Mouse (Mus musculus) liver, postnatal 0 days (tissue): ENCODE measurements around the gene Zswim1. TPM values are rescaled to one million over a fixed set of nuclear protein-coding genes. Genes with fewer than 3 reads are reported as not detected.
A peak's percentile ranks its signal among the peaks of the same experiment; 100 is the strongest.

Source experiments
- ATAC-seq: fragments of 200-750 bp; cut with Nextera tagmentation; 2 replicates; pipeline ENCODE4 v1.8.0; 2017; ENCODE audit warnings: mild to moderate bottlenecking, moderate library complexity
- DNase-seq: peaks from one replicate; pipeline ENCODE4 v3.0.0-alpha.2; 2016
- H3K27ac ChIP-seq: fragments of 300-500 bp; sonication (generic); 2 replicates; pipeline ENCODE4 v1.5.1; 2014; ENCODE audit warnings: antibody characterized with exemption, moderate library complexity, mild to moderate bottlenecking, low read depth
- H3K27me3 ChIP-seq: fragments of 300-500 bp; sonication (generic); 2 replicates; pipeline ENCODE4 v1.6.1; 2014; ENCODE audit warnings: low read length, control low read depth, mixed read lengths; ENCODE audit not compliant: insufficient read depth
- H3K36me3 ChIP-seq: fragments of 300-500 bp; sonication (generic); replicated peaks from 2 replicates; pipeline ENCODE4 v1.6.1; 2014; ENCODE audit warnings: mild to moderate bottlenecking, control low read depth, low read length, moderate library complexity, mixed read lengths; ENCODE audit not compliant: insufficient read depth
- H3K4me1 ChIP-seq: fragments of 300-500 bp; sonication (generic); 2 replicates; pipeline ENCODE4 v1.6.1; 2014; ENCODE audit warnings: antibody characterized with exemption, mild to moderate bottlenecking, control low read depth; ENCODE audit not compliant: insufficient read depth
- H3K4me2 ChIP-seq: fragments of 300-500 bp; sonication (generic); 2 replicates; pipeline ENCODE4 v1.6.1; 2014; ENCODE audit warnings: low read depth, mild to moderate bottlenecking, low read length, moderate library complexity, mixed read lengths
- H3K4me3 ChIP-seq: fragments of 300-500 bp; sonication (generic); 2 replicates; pipeline ENCODE4 v1.5.1; 2014; ENCODE audit warnings: low read depth, low read length
- H3K9ac ChIP-seq: fragments of 300-500 bp; sonication (generic); replicated peaks from 2 replicates; pipeline ENCODE4 v1.6.1; 2014; ENCODE audit warnings: mild to moderate bottlenecking, moderate library complexity
- H3K9me3 ChIP-seq: fragments of 300-500 bp; sonication (generic); 2 replicates; pipeline ENCODE4 v1.6.1; 2016; ENCODE audit warnings: mild to moderate bottlenecking, control low read depth, low read length, mixed read lengths
- CTCF ChIP-seq: sonication (generic); IDR thresholded peaks from 2 replicates; pipeline ENCODE4 v1.5.1; 2016; ENCODE audit warnings: antibody characterized with exemption, low read depth
- EP300 ChIP-seq: IDR thresholded peaks from 2 replicates; pipeline ENCODE4 v1.6.1; 2016; ENCODE audit warnings: antibody characterized with exemption, low read depth, mild to moderate bottlenecking
- WGBS: fragments of 180-500 bp; shearing (Covaris S2); extraction: QIAGEN DNeasy Blood & Tissue Kit; methylation state at CpG from one replicate; pipeline ENCODE4 v1.1.7; 2014; ENCODE audit not compliant: insufficient replicate concordance; 5-methylcytosine and 5-hydroxymethylcytosine counted together
- polyA plus RNA-seq: library from polyadenylated mRNA; unstranded; fragments of >200 nt; fragmentation: Nextera tagmentation; extraction: Ambion mirVana; gene quantifications from 2 replicates; pipeline ENCODE4 v1.2.1, GENCODE M21; 2015

Zswim1 gene
- polyA plus RNA-seq, 1 experiment from 2014 or later: 3.1 TPM

- Histone ChIP-seq H3K27ac (no peak overlapping the region), H3K4me3 (no peak overlapping the region), H3K9me3 (no peaks in the 10 kb centered on the region), H3K4me1 (peaks cover 8% of the 10 kb centered on the region), H3K36me3 (peaks cover 7% of the 10 kb centered on the region; the same call in 1 of the 2 replicates), H3K27me3 (peaks cover 6% of the 10 kb centered on the region; the same call in 1 of the 2 replicates), H3K4me2 (no peak overlapping the region), H3K9ac (no peak overlapping the region)
- DNase-seq (no peak), ATAC-seq (no peak)
- no peak for TF ChIP-seq CTCF
- no peak for TF ChIP-seq EP300
- 88% methylated on average over 11 of the region's 11 CpGs for WGBS
These were observed 44.5 kb upstream of the Zswim1 start for GRCm38 (mm10) chr2:164778015-164778287.

GRCm38 (mm10) chr2:164778809-164779208 lies 43.7 kb upstream of the Zswim1 start:
- Histone ChIP-seq H3K4me3 (no peak overlapping the region), H3K36me3 (no peaks in the 10 kb centered on the region), H3K9me3 (no peaks in the 10 kb centered on the region), H3K4me2 (no peak overlapping the region), H3K27me3 (peaks cover 6% of the 10 kb centered on the region; the same call in 1 of the 2 replicates), H3K27ac (no peak overlapping the region), H3K4me1 (peaks cover 3% of the 10 kb centered on the region), H3K9ac (no peak overlapping the region)
- no peak for DNase-seq
- 79% methylated on average over 7 of the region's 7 CpGs for WGBS
- TF ChIP-seq CTCF: no peak
- TF ChIP-seq EP300: no peak
- no peak for ATAC-seq

- Histone ChIP-seq H3K27ac (no peak within 1 kb of the TSS), H3K4me1 (peaks cover 4% of the 10 kb centered on the region), H3K4me2 (no peak within 1 kb of the TSS), H3K4me3 (no peak within 1 kb of the TSS), H3K27me3 (peaks cover 6% of the 10 kb centered on the region; the same call in 1 of the 2 replicates), H3K9me3 (no peaks in the 10 kb centered on the region), H3K9ac (no peak within 1 kb of the TSS), H3K36me3 (no peaks in the 10 kb centered on the region)
- TF ChIP-seq CTCF: no peak
- no peak for TF ChIP-seq EP300
- 65% methylated on average over 8 of the region's 8 CpGs for WGBS
- no peak for DNase-seq
- ATAC-seq: no peak
These were observed 42.9 kb upstream of the Zswim1 start, which contains the start of gene Tnnc2 for GRCm38 (mm10) chr2:164779481-164780086. Tnnc2 (minus strand) TSS chr2:164779967.

GRCm38 (mm10) chr2:164781876-164782275 lies 40.6 kb upstream of the Zswim1 start:
- Histone ChIP-seq H3K4me1 (peaks cover 19% of the 10 kb centered on the region), H3K36me3 (no peaks in the 10 kb centered on the region), H3K9ac (no peak overlapping the region), H3K9me3 (no peaks in the 10 kb centered on the region), H3K4me3 (no peak overlapping the region), H3K4me2 (no peak overlapping the region), H3K27me3 (no peaks in the 10 kb centered on the region), H3K27ac (no peak overlapping the region)
- ATAC-seq (no peak), DNase-seq (no peak)
- WGBS: 78% methylated on average over 4 of the region's 4 CpGs
- TF ChIP-seq CTCF: no peak
- TF ChIP-seq EP300: no peak

- Histone ChIP-seq H3K4me3 (no peak overlapping the region), H3K27me3 (no peaks in the 10 kb centered on the region), H3K4me1 (peaks cover 32% of the 10 kb centered on the region), H3K9ac (no peak overlapping the region), H3K4me2 (peak overlapping the region; percentile 99; the same call in 1 of the 2 replicates), H3K9me3 (no peaks in the 10 kb centered on the region), H3K36me3 (peaks cover 4% of the 10 kb centered on the region), H3K27ac (no peak overlapping the region)
- WGBS: 73% methylated on average over 7 of the region's 7 CpGs
- TF ChIP-seq CTCF (peak; percentile 60), EP300 (no peak)
- no peak for DNase-seq
- ATAC-seq: no peak
These were observed 38.4 kb upstream of the Zswim1 start for GRCm38 (mm10) chr2:164783926-164784581.

- Histone ChIP-seq H3K4me2 (peak overlapping the region; percentile 99), H3K4me1 (peaks cover 32% of the 10 kb centered on the region), H3K36me3 (peaks cover 4% of the 10 kb centered on the region), H3K4me3 (peak overlapping the region; percentile 74), H3K27ac (peak overlapping the region; percentile 98), H3K9me3 (no peaks in the 10 kb centered on the region), H3K27me3 (no peaks in the 10 kb centered on the region), H3K9ac (peak overlapping the region; percentile 89)
- no peak for TF ChIP-seq CTCF
- TF ChIP-seq EP300: no peak
- ATAC-seq (no peak), DNase-seq (no peak)
- 8% methylated on average over 7 of the region's 7 CpGs for WGBS
These were observed 37.5 kb upstream of the Zswim1 start for GRCm38 (mm10) chr2:164784869-164785420.
